Mouse (Mus musculus): ENCODE data around the gene Lrrfip1.

Lrrfip1 gene

GRCm38 (mm10) chr1:90998268-90998890, at the start of gene Lrrfip1:
TSS of gene Lrrfip1 (plus strand) at chr1:90998737.
- DNase-seq (ENCODE audit: low read depth in 1 of 2, low spot score in 2 of 2): peak in 1 of 2 experiments; percentile 39

- DNase-seq (ENCODE audit: low read depth in 1 of 2, low spot score in 2 of 2): no peak
Observed at GRCm38 (mm10) chr1:90949309-90949708, 49.2 kb upstream of the Lrrfip1 start.

- no peak for DNase-seq (ENCODE audit: low read depth in 1 of 2, low spot score in 2 of 2)
Observed at GRCm38 (mm10) chr1:90951670-90952069, 46.9 kb upstream of the Lrrfip1 start.

- no peak for DNase-seq (ENCODE audit: low read depth in 1 of 2, low spot score in 2 of 2)
Observed at GRCm38 (mm10) chr1:90952808-90953207, 45.7 kb upstream of the Lrrfip1 start, which contains the start of gene Prlh. TSS of gene Prlh (plus strand) at chr1:90953108.

GRCm38 (mm10) chr1:90953688-90954087, 44.8 kb upstream of the Lrrfip1 start:
- DNase-seq (ENCODE audit: low read depth in 1 of 2, low spot score in 2 of 2): no peak

GRCm38 (mm10) chr1:90956245-90957096, 42.1 kb upstream of the Lrrfip1 start:
- DNase-seq (ENCODE audit: low read depth in 1 of 2, low spot score in 2 of 2): no peak

- no peak for DNase-seq (ENCODE audit: low read depth in 1 of 2, low spot score in 2 of 2)
Observed at GRCm38 (mm10) chr1:90962526-90962925, 36.0 kb upstream of the Lrrfip1 start.

- no peak for DNase-seq (ENCODE audit: low read depth in 1 of 2, low spot score in 2 of 2)
Observed at GRCm38 (mm10) chr1:90962994-90963393, 35.5 kb upstream of the Lrrfip1 start.

- no peak for DNase-seq (ENCODE audit: low read depth in 1 of 2, low spot score in 2 of 2)
Observed at GRCm38 (mm10) chr1:90967583-90967982, 31.0 kb upstream of the Lrrfip1 start.

GRCm38 (mm10) chr1:90968649-90969048, 29.9 kb upstream of the Lrrfip1 start:
- DNase-seq (ENCODE audit: low read depth in 1 of 2, low spot score in 2 of 2): no peak

- DNase-seq (ENCODE audit: low read depth in 1 of 2, low spot score in 2 of 2): no peak
Observed at GRCm38 (mm10) chr1:90969347-90969784, 29.2 kb upstream of the Lrrfip1 start, which contains the start of gene Rab17. TSS of gene Rab17 (minus strand) at chr1:90969661.

GRCm38 (mm10) chr1:90969881-90970390, 28.6 kb upstream of the Lrrfip1 start:
- DNase-seq (ENCODE audit: low read depth in 1 of 2, low spot score in 2 of 2): no peak

GRCm38 (mm10) chr1:90972911-90973573, 25.5 kb upstream of the Lrrfip1 start:
- DNase-seq (ENCODE audit: low read depth in 1 of 2, low spot score in 2 of 2): peak; percentile 64 to 80

- DNase-seq (ENCODE audit: low read depth in 1 of 2, low spot score in 2 of 2): no peak
Observed at GRCm38 (mm10) chr1:90973574-90973911, 25.0 kb upstream of the Lrrfip1 start.

GRCm38 (mm10) chr1:90974906-90975649, 23.5 kb upstream of the Lrrfip1 start:
- peak; percentile 38 to 57 for DNase-seq (ENCODE audit: low read depth in 1 of 2, low spot score in 2 of 2)

- DNase-seq (ENCODE audit: low read depth in 1 of 2, low spot score in 2 of 2): no peak
Observed at GRCm38 (mm10) chr1:90975960-90976359, 22.6 kb upstream of the Lrrfip1 start.

GRCm38 (mm10) chr1:90980638-90981330, 17.8 kb upstream of the Lrrfip1 start:
- no peak for DNase-seq (ENCODE audit: low read depth in 1 of 2, low spot score in 2 of 2)

GRCm38 (mm10) chr1:90981346-90981745, 17.2 kb upstream of the Lrrfip1 start:
- DNase-seq (ENCODE audit: low read depth in 1 of 2, low spot score in 2 of 2): no peak

- DNase-seq (ENCODE audit: low read depth in 1 of 2, low spot score in 2 of 2): no peak
Observed at GRCm38 (mm10) chr1:90995916-90996315, 2.6 kb upstream of the Lrrfip1 start.

GRCm38 (mm10) chr1:90997136-90997535, 1.4 kb upstream of the Lrrfip1 start:
- DNase-seq (ENCODE audit: low read depth in 1 of 2, low spot score in 2 of 2): no peak
